Comparison of ENCODE assay signal across 7 mouse cellular contexts in genomic region chr9:123479876-123480252, GRCm38 (mm10). TPM values are rescaled to one million over a fixed set of nuclear protein-coding genes. Genes with fewer than 3 reads are reported as not detected.
DNase-seq lines count a peak whose midpoint lies in the region; ATAC-seq and TF ChIP-seq lines count a peak whose summit lies in the region.

No protein-coding gene starts in this region.

- peak overlapping the region; percentile 74; the same call in 1 of the 2 replicates for H3K9ac ChIP-seq in forebrain, embryonic 14.5 days (ENCODE audit: low read length)
- H3K9ac ChIP-seq in limb, embryonic 12.5 days (replicated peaks) = peak overlapping the region; percentile 79

- peaks cover 77% of the 10 kb centered on the region for H3K4me1 ChIP-seq in megakaryocyte, embryonic 14.5 days
- peaks cover 16% of the 10 kb centered on the region for H3K4me1 ChIP-seq in forebrain, embryonic 14.5 days (ENCODE audit: control insufficient read depth, insufficient read depth, low read length)
- H3K4me1 ChIP-seq in limb, embryonic 12.5 days (replicated peaks) = peaks cover 52% of the 10 kb centered on the region
- H3K4me1 ChIP-seq in olfactory bulb, adult 2 months (ENCODE audit: control insufficient read depth, insufficient read depth, low read length) = peaks cover 10% of the 10 kb centered on the region

- peak overlapping the region; percentile 94 for H3K4me3 ChIP-seq in megakaryocyte, embryonic 14.5 days (replicated peaks)
- peak overlapping the region; percentile 57 for H3K4me3 ChIP-seq in forebrain, embryonic 14.5 days (ENCODE audit: low read depth, low read length)
- H3K4me3 ChIP-seq in limb, embryonic 12.5 days (replicated peaks) = peak overlapping the region; percentile 69
- peak overlapping the region; percentile 58; the same call in 1 of the 2 replicates for H3K4me3 ChIP-seq in olfactory bulb, adult 2 months (ENCODE audit: insufficient read depth, low read depth, low read length)

- peak overlapping the region; percentile 68 for H3K4me2 ChIP-seq in forebrain, embryonic 14.5 days (ENCODE audit: low read length)
- H3K4me2 ChIP-seq in limb, embryonic 12.5 days = peak overlapping the region; percentile 83

- WGBS in forebrain, embryonic 14.5 days = 86% methylated on average over 8 of the region's 8 CpGs
- 84% methylated on average over 8 of the region's 8 CpGs for WGBS in limb, embryonic 12.5 days
- 92% methylated on average over 8 of the region's 8 CpGs for WGBS in olfactory bulb, adult 2 months

- no peak for ATAC-seq in megakaryocyte, adult 5-6 weeks (ENCODE audit: poor library complexity, severe bottlenecking)
- no peak for ATAC-seq in forebrain, embryonic 14.5 days
- ATAC-seq in limb, embryonic 12.5 days (ENCODE audit: insufficient number of reproducible peaks, insufficient read depth, low FRiP score, low TSS enrichment, low read depth) = no peak
- ATAC-seq in megakaryocyte progenitor cell, adult 5-6 weeks (replicated peaks; ENCODE audit: poor library complexity) = no peak

- no peak overlapping the region for H3K27ac ChIP-seq in forebrain, embryonic 14.5 days (ENCODE audit: low read depth, low read length)
- no peak overlapping the region for H3K27ac ChIP-seq in limb, embryonic 12.5 days
- no peak overlapping the region for H3K27ac ChIP-seq in olfactory bulb, adult 2 months (ENCODE audit: insufficient read depth, low read depth, low read length)

- no peak for DNase-seq in forebrain, embryonic 14.5 days (ENCODE audit: low spot score)
- no peak for DNase-seq in cerebellum, adult 11 months

- no peak for TF ChIP-seq POLR2A in olfactory bulb, adult 2 months (IDR thresholded peaks at IDR 0.05; ENCODE audit: insufficient read depth, low read depth, low read length)

- TF ChIP-seq CTCF in olfactory bulb, adult 2 months (IDR thresholded peaks at IDR 0.05; ENCODE audit: insufficient read depth, low read depth, low read length) = no peak

- peaks cover 54% of the 10 kb centered on the region for H3K36me3 ChIP-seq in megakaryocyte, embryonic 14.5 days (replicated peaks; ENCODE audit: low read length)
- no peaks in the 10 kb centered on the region for H3K36me3 ChIP-seq in forebrain, embryonic 14.5 days (ENCODE audit: control insufficient read depth, insufficient read depth, low read length)
- peaks cover 36% of the 10 kb centered on the region for H3K36me3 ChIP-seq in limb, embryonic 12.5 days

- H3K9me3 ChIP-seq in megakaryocyte, embryonic 14.5 days = no peaks in the 10 kb centered on the region
- no peaks in the 10 kb centered on the region for H3K9me3 ChIP-seq in forebrain, embryonic 14.5 days (replicated peaks; ENCODE audit: control insufficient read depth, low read length)
- H3K9me3 ChIP-seq in limb, embryonic 12.5 days = no peaks in the 10 kb centered on the region

- H3K27me3 ChIP-seq in megakaryocyte, embryonic 14.5 days (replicated peaks) = no peaks in the 10 kb centered on the region
- H3K27me3 ChIP-seq in forebrain, embryonic 14.5 days (replicated peaks; ENCODE audit: control insufficient read depth, insufficient read depth, low read length) = no peaks in the 10 kb centered on the region
- H3K27me3 ChIP-seq in limb, embryonic 12.5 days = no peaks in the 10 kb centered on the region

RNA-seq across cellular contexts. Expression of gene Limd1, which starts 1.4 kb away (rescaled TPM):
- polyA plus RNA-seq in megakaryocyte, embryonic 14.5 days (2012; ENCODE audit: insufficient read depth, low replicate concordance) = 5.0 and 8.8 TPM in 2 replicates
- 47.3 and 50.7 TPM in 2 replicates for total RNA-seq in megakaryocyte, adult 5-6 weeks (2015)
- 48.5 and 49.2 TPM in 2 replicates for total RNA-seq in megakaryocyte, adult 5-6 weeks (2017)
- 23.1 and 23.5 TPM in 2 replicates for polyA plus RNA-seq in forebrain, embryonic 14.5 days (2014; fragmentation: Nextera tagmentation; extraction: Ambion mirVana)
- polyA plus RNA-seq in limb, embryonic 12.5 days (2016; fragmentation: Nextera tagmentation; extraction: Ambion mirVana) = 53.3 and 53.6 TPM in 2 replicates
- not detected in 2 replicates for polyA plus RNA-seq in olfactory bulb, adult 2 months (2012; ENCODE audit: insufficient read depth, insufficient read length, low replicate concordance, missing spikeins)
- 24.2 and 24.6 TPM in 2 replicates for total RNA-seq in megakaryocyte progenitor cell, adult 5-6 weeks (2015)
- total RNA-seq in megakaryocyte progenitor cell, adult 5-6 weeks (2017) = 19.0 and 20.4 TPM in 2 replicates

RNA-seq across cellular contexts. Expression of gene Sacm1l, which starts 49.7 kb away (rescaled TPM):
- 1.2 TPM in 1 of 2 replicates, not detected in the other for polyA plus RNA-seq in megakaryocyte, embryonic 14.5 days (2012; ENCODE audit: insufficient read depth, low replicate concordance)
- 38.9 and 41.4 TPM in 2 replicates for total RNA-seq in megakaryocyte, adult 5-6 weeks (2015)
- 46.1 and 49.5 TPM in 2 replicates for total RNA-seq in megakaryocyte, adult 5-6 weeks (2017)
- 46.3 and 56.2 TPM in 2 replicates for polyA plus RNA-seq in forebrain, embryonic 14.5 days (2014; fragmentation: Nextera tagmentation; extraction: Ambion mirVana)
- polyA plus RNA-seq in limb, embryonic 12.5 days (2016; fragmentation: Nextera tagmentation; extraction: Ambion mirVana) = 50.1 and 52.0 TPM in 2 replicates
- polyA plus RNA-seq in olfactory bulb, adult 2 months (2012; ENCODE audit: insufficient read depth, insufficient read length, low replicate concordance, missing spikeins) = not detected in 2 replicates
- 33.3 and 35.8 TPM in 2 replicates for total RNA-seq in megakaryocyte progenitor cell, adult 5-6 weeks (2015)
- total RNA-seq in megakaryocyte progenitor cell, adult 5-6 weeks (2017) = 36.4 and 46.2 TPM in 2 replicates
